Mouse (Mus musculus) olfactory bulb, adult 2 months (tissue): ENCODE data around the gene Mical3. TPM values are rescaled to one million over a fixed set of nuclear protein-coding genes. Genes with fewer than 3 reads are reported as not detected.

ENCODE experiments used
- H3K27ac ChIP-seq: fragments of 200-500 bp; 2 replicates; pipeline ENCODE4 v1.5.1; 2012; ENCODE audit warnings: low read depth, low read length; ENCODE audit not compliant: insufficient read depth
- H3K4me1 ChIP-seq: fragments of 200-500 bp; 2 replicates; pipeline ENCODE4 v1.6.1; 2012; ENCODE audit warnings: low read length; ENCODE audit not compliant: control insufficient read depth, insufficient read depth
- H3K4me3 ChIP-seq: fragments of 200-500 bp; 2 replicates; pipeline ENCODE4 v1.5.1; 2012; ENCODE audit warnings: mild to moderate bottlenecking, low read depth, low read length, moderate library complexity; ENCODE audit not compliant: insufficient read depth
- CTCF ChIP-seq: fragments of 200-500 bp; IDR thresholded peaks from 2 replicates; pipeline ENCODE4 v1.5.1; 2012; ENCODE audit warnings: low read depth, mild to moderate bottlenecking, low read length, moderate library complexity; ENCODE audit not compliant: insufficient read depth
- POLR2A ChIP-seq: fragments of 200-500 bp; IDR thresholded peaks from 2 replicates; pipeline ENCODE4 v1.6.1; 2012; ENCODE audit warnings: mild to moderate bottlenecking, low read depth, low read length, moderate library complexity; ENCODE audit not compliant: insufficient read depth
- whole genome bisulfite sequencing: fragments of 180-500 bp; shearing (Covaris S2); methylation state at CpG from one replicate; pipeline ENCODE4 v1.1.7; 2018; 5-methylcytosine and 5-hydroxymethylcytosine counted together
- polyA plus RNA-seq: library from polyadenylated mRNA; stranded (reverse); fragments of >200 nt; gene quantifications from 2 replicates; pipeline ENCODE4 v1.2.4, GENCODE M21; 2012; ENCODE audit warnings: low replicate concordance; ENCODE audit not compliant: missing spikeins, insufficient read depth, insufficient read length

The Mical3 gene
- polyA plus RNA-seq, 1 experiment = 277 TPM

- no peak overlapping the region for H3K27ac ChIP-seq
- TF ChIP-seq CTCF (no peak), POLR2A (no peak)
- H3K4me3 ChIP-seq = no peak overlapping the region
- WGBS = 93% methylated on average over 10 of the region's 10 CpGs
- peaks cover 57% of the 10 kb centered on the region for H3K4me1 ChIP-seq
Observed at GRCm38 (mm10) chr6:121082094-121082473, 48.7 kb downstream of the Mical3 start.

DNA sequence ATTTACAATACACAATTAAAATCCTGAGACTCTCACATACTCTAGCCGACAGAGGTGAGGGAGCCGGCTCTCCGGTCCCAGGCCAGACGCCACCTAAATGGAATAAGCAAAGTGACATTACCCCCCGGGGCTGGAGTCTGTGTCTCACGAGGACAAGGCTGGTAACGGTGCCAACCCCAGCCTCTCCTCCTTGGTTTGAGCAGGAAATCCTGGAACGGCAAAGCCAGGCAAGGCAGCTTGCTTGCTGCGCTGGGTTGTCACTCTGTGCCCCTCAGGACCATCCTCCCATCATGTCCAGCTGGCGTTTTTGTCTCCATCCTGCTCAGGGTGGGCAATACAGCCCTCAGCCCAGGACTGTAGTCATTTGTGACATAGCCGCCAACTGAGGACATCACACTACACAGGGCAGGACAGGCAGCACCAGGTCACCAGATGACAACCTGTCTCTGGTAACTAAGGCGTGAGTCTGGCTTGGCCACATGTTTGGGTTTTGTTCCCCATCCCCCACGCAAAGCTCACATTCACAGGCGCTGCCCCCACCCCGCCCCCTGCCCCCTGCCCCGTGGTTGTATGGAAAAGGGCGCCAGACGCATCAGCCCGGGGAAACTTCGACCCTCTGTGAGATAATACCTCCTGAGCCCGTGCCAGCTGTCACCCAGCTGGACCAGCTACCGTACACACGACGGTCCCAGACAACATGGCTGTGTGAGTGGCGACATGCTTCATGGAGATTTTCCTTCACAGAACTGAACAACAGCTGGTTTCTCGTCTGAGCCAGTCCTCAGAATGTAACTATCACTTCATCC lies 49.3 kb downstream of the Mical3 start:
- peaks cover 57% of the 10 kb centered on the region for H3K4me1 ChIP-seq
- TF ChIP-seq CTCF = no peak
- TF ChIP-seq POLR2A = no peak
- 64% methylated on average over 26 of the region's 26 CpGs for WGBS
- H3K27ac ChIP-seq = no peak overlapping the region
- no peak overlapping the region for H3K4me3 ChIP-seq

DNA sequence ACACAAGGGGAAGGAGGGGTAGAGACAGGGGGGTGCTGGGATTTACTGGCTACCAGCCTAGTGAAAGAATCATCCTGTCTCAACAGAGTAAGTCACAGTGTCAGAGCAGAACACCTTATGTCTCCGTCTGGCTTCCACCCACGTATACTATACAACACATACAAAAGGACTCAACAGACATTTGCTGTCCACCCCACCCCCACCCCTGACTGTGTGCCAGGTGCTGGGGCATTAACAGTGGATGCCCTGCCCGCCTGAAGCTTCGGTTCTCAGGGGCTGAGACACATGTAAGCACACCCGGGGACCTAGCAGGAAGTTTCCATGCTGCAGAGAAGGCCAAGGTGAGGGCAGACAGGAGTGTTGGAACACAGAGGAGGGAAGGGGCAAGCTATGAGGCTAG lies 52.6 kb downstream of the Mical3 start:
- H3K4me3 ChIP-seq = no peak overlapping the region
- TF ChIP-seq POLR2A = no peak
- no peak for TF ChIP-seq CTCF
- no peak overlapping the region for H3K27ac ChIP-seq
- H3K4me1 ChIP-seq = peaks cover 39% of the 10 kb centered on the region
- 63% methylated on average over 5 of the region's 5 CpGs for WGBS

GRCm38 (mm10) chr6:121076929-121077566 lies 53.8 kb downstream of the Mical3 start:
- WGBS = 70% methylated on average over 12 of the region's 12 CpGs

GRCm38 (mm10) chr6:121075763-121076162 lies 55.0 kb downstream of the Mical3 start:
- TF ChIP-seq CTCF (no peak), POLR2A (no peak)
- no peak overlapping the region for H3K27ac ChIP-seq
- peaks cover 33% of the 10 kb centered on the region for H3K4me1 ChIP-seq
- 100% methylated on average over 1 of the region's 1 CpGs for WGBS
- H3K4me3 ChIP-seq = no peak overlapping the region

More at GRCm38 (mm10) chr6:121076929-121077566, 53.8 kb downstream of the Mical3 start:
- H3K4me3 ChIP-seq = no peak overlapping the region
- H3K4me1 ChIP-seq = peaks cover 37% of the 10 kb centered on the region
- no peak overlapping the region for H3K27ac ChIP-seq
- TF ChIP-seq POLR2A (no peak), CTCF (no peak)

- Histone ChIP-seq H3K4me3 (no peak overlapping the region), H3K27ac (no peak overlapping the region), H3K4me1 (peaks cover 34% of the 10 kb centered on the region)
- WGBS = 83% methylated on average over 7 of the region's 7 CpGs
- TF ChIP-seq CTCF = no peak
- no peak for TF ChIP-seq POLR2A
Observed at GRCm38 (mm10) chr6:121073312-121073711, 57.5 kb downstream of the Mical3 start.

GRCm38 (mm10) chr6:121072615-121073014 lies 58.2 kb downstream of the Mical3 start:
- WGBS = 90% methylated on average over 2 of the region's 2 CpGs
- Histone ChIP-seq H3K4me1 (peaks cover 39% of the 10 kb centered on the region), H3K4me3 (no peak overlapping the region), H3K27ac (no peak overlapping the region)
- no peak for TF ChIP-seq CTCF
- TF ChIP-seq POLR2A = no peak

DNA sequence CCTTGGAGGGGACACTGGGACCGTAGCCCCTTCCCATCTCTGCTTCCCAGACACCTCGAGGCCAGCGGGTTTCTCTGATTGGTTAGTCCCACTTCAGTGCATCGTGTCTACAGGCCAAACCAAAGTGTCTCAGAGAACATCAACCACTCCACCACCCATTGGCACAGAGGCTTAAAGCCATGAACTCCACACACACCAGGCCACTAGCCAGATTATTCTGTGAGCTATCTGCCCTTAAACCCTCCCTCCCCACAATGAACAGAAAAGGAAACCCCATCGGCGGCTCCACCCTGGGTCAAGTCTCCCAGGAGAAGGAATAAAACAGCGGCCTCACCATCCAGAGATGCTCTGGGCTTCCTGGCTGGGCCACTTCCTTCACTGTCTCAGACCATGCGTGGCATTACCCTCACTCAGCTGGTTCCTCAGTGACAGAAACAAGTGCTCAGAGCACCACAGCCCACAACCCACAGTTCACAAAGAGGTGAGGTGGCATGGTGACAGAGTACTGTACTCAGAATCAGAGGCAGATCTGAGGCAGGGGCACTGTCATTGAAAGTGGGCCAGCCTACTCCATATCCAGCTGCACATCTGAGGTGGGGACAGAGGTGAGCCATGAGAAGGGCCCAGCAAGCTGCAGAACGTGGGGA lies 60.1 kb downstream of the Mical3 start:
- TF ChIP-seq CTCF (no peak), POLR2A (no peak)
- Histone ChIP-seq H3K4me3 (no peak overlapping the region), H3K27ac (no peak overlapping the region), H3K4me1 (peaks cover 48% of the 10 kb centered on the region)
- 75% methylated on average over 9 of the region's 9 CpGs for WGBS

GRCm38 (mm10) chr6:121069156-121069555 lies 61.6 kb downstream of the Mical3 start:
- peaks cover 60% of the 10 kb centered on the region for H3K4me1 ChIP-seq
- TF ChIP-seq CTCF = no peak
- TF ChIP-seq POLR2A = no peak
- no peak overlapping the region for H3K27ac ChIP-seq
- H3K4me3 ChIP-seq = no peak overlapping the region
- WGBS = 65% methylated on average over 8 of the region's 8 CpGs
